Mouse (Mus musculus) induced T-regulatory cell, adult 2 months (primary cell): Measurements from ENCODE around the gene Wdr61.
"Not testable (repeated sequence)": the region's sequence is repeated elsewhere in the genome, so short reads cannot be mapped to it uniquely, and the experiment has no call there.

ENCODE experiments used
- DNase-seq: peaks from one replicate; pipeline ENCODE4 v3.0.0-alpha.2; 2012; ENCODE audit warnings: low read depth

Wdr61 gene

DNA sequence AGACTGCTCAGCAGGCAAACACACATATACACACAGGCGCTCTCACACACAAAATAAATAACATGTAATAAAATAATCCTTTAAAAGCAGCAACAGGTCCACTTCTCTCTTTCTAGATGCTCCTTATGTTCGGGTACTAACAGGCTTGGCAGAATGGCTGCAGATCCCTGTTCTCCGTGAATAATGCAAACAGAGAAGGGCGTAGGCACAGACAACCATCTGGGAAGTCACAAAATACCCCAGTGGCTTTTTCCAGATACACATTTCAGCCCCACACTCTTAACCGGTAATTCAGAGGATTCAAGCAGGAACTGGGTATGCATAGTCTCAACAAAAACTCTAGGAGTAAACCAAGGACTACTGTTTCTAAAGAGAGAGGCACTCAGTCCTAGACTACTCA is 8.0 kb downstream of the Wdr61 start:
- DNase-seq = no peak

GRCm38 (mm10) chr9:54722596-54722995 is 11.7 kb downstream of the Wdr61 start:
- DNase-seq = no peak

GRCm38 (mm10) chr9:54722156-54722555 is 12.2 kb downstream of the Wdr61 start:
- DNase-seq = no peak

DNA sequence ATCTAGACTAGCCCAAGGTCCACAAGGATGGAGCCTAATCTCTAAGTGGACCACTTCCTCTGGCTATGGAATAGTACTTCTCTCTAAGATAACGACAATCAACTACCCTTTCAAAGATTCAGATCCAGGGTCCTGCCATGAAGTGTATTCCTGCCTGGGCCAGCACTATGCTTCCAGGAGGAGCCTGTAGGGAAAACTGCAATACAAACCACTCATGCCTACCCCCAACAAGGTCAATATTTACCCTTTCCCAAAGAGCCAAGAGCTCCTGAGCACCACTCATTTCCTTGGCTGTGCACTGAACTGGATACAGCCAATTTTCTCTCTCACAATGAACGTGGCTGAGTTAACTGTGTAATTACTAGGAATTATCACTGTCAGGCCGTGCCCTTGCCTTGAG is 16.8 kb downstream of the Wdr61 start:
- DNase-seq = no peak

GRCm38 (mm10) chr9:54715776-54716175 is 18.5 kb downstream of the Wdr61 start:
- no peak for DNase-seq

GRCm38 (mm10) chr9:54708085-54708484 is 26.2 kb downstream of the Wdr61 start:
- DNase-seq = no peak

DNA sequence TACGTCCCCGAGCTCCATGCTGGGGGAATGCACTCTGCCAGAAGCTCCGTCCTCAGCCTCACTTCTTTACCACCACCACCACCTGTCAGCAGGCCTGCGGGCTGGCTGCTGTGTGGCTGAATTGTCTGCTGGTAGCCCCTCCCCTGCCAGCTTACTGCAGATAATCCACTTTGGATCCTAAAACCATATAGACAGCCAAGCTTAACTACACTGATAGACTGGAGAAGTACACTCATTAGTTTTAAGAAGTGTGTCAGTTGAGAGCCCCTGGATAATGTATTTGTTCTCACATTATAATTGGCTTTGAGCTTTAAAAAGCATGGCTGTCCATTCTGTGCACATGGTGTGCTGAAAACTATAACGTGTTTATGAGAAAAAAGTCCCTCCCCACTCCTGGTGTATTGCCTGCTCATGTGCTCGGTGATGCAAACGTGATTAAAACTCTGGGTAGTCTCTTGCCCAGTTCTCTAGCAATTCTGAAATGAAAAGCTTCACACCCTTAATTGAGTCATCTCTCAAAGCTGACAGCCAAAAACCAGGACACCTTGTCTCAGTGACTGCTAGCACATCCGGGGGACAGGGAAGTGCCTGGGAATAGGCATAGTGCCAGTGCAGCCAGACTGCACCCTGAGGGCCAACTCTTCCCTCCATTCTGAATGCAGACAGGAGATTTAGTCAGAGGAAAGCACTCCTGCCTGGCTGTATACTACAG is 26.9 kb downstream of the Wdr61 start:
- no peak for DNase-seq

DNA sequence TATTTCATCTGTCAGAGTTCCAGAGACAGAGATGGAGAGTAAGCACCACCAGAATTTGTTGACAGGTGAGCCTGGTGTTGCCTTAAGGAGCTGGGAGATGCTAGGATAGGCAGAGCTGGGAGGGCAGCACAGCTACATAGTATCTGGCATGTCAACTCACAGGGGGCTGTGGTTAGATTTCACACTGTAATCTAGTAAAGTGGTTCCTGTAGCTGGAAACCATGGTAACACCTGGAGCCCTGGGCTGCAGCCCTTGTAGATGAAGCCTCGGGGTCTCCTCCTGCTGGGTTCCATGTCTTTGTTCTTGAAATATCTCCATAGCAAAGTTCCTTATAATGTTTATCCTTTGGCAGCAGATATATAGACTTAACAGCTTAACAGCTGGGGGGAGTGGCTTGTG is 28.8 kb downstream of the Wdr61 start:
- DNase-seq = no peak

DNA sequence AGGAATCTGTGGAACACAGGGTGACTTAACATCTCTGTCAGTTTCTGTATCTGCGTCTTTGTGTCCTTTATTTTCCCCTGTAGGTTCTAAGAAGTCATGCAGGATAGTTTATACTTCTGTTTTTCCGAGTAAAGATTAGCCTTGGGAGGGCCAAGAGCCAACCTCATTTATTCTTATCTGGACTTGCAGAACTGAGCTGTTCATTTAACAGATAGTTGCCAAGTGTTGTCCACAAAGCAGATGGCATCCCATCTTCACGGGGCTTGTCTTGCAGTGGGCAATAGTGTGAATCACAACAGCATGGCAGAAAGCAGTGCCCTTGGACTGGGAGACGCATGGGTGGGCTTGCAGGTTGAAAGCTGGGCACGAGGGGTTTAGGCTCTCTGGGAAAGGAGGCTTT is 30.0 kb downstream of the Wdr61 start:
- DNase-seq = no peak

DNA sequence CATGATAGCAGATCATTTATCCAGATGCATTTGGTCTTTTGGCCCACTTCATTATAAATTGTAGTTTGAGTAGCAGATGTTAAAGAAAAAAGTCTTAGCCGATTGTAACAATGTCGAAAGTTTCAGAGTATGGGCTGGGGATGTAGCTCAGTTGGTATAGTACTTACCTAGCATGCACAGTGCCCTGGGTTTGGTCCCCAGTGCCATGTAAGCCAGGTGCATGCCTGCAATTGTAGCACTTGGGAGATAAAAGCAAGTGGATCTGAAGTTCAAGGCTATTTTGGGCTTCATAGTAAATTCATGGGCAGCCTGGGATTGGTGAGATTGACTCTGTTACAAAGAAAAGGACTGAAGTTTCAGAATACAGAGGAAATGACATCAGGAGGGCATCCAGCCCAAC is 31.7 kb downstream of the Wdr61 start:
- no peak for DNase-seq

GRCm38 (mm10) chr9:54700746-54701145 is 33.6 kb downstream of the Wdr61 start:
- DNase-seq = no peak

DNA sequence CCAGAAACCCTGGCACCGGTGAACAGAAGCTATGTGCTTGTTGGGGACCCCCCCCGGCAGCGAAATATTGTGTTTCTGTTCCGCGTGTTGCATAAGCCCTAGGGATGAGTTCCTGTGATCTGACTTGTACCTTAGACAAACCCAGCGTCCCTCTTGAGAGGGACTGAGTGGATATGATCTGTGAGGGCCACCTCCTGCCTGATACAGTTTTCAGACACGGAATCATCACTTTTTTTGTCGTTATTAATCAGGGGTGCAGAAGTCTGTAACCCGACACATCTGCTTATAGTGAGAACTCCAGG is 34.2 kb downstream of the Wdr61 start:
- no peak for DNase-seq

GRCm38 (mm10) chr9:54699345-54700173 is 34.8 kb downstream of the Wdr61 start:
- peak; percentile 85 for DNase-seq

GRCm38 (mm10) chr9:54699087-54699344 is 35.3 kb downstream of the Wdr61 start:
- no peak for DNase-seq

DNA sequence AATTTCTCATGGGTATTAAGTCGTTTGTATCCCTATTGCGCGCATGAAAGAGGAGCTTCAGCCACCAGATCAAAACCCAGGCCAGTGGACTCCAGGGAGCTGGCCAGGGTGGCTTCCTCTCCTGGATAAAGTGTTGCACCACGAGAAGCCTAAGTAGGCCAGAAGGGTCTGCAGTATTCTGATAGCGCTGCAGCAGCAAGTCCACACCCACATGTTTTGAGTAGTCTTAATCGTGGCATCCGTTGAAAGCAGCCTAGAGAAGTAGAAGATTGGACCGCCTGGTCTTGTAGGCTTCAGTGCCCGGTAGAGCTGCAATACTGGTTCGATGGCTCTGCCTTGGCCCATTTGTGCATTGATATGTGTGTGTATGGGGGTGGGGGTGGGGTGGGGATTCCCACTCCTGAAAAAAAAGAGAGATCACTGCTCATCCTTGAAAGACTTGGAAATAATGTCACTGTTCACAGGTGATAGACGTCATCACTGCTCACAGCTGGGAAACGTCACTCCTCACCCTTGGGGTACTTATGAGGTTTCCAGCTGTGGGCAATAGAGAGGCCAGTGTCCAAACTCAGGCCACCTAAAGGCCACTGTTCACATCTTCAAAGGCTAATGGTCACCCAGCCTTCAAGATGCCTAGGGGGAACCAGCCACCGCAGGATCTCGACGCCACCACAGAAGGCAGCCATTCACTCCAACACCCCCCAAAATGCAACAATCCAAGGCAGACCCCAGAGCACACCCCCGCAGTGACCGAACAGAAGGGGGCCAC is 35.8 kb downstream of the Wdr61 start, which contains the start of gene Dnaja4:
Dnaja4 (plus strand) TSS at position 556 of the 769 bp plus-strand sequence.
- DNase-seq = no peak

DNA sequence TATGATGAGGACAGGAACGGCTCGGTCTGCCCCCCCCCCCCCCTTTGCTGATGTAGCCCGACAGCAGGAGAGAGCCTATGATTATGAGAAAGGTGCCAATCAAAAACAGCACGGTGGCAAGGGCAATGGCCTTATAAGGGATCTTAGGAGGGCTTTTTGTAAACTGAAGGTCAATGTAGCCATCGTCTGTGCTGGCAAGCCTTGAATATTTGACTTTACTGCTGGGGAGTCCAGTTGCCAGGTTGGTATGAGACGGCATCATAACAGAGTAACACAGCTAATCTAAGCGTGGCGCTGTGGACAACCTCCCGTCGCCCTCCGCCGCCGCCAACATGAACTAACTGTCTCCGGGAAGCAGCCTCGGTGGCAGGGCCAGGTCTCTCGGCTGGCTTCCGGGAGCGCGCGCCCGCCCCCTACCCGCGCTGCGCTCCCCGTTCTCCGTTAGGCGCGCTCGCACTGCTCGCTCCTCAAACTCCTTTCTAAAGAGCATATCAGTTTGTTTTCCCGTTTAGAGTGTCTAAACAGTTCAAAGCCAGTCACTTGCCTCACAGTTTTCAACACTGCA is 43.0 kb downstream of the Wdr61 start:
- DNase-seq = peak; percentile 56

GRCm38 (mm10) chr9:54690697-54691096 is 43.6 kb downstream of the Wdr61 start:
- DNase-seq = not testable (repeated sequence)

GRCm38 (mm10) chr9:54689446-54689845 is 44.9 kb downstream of the Wdr61 start:
- no peak for DNase-seq

DNA sequence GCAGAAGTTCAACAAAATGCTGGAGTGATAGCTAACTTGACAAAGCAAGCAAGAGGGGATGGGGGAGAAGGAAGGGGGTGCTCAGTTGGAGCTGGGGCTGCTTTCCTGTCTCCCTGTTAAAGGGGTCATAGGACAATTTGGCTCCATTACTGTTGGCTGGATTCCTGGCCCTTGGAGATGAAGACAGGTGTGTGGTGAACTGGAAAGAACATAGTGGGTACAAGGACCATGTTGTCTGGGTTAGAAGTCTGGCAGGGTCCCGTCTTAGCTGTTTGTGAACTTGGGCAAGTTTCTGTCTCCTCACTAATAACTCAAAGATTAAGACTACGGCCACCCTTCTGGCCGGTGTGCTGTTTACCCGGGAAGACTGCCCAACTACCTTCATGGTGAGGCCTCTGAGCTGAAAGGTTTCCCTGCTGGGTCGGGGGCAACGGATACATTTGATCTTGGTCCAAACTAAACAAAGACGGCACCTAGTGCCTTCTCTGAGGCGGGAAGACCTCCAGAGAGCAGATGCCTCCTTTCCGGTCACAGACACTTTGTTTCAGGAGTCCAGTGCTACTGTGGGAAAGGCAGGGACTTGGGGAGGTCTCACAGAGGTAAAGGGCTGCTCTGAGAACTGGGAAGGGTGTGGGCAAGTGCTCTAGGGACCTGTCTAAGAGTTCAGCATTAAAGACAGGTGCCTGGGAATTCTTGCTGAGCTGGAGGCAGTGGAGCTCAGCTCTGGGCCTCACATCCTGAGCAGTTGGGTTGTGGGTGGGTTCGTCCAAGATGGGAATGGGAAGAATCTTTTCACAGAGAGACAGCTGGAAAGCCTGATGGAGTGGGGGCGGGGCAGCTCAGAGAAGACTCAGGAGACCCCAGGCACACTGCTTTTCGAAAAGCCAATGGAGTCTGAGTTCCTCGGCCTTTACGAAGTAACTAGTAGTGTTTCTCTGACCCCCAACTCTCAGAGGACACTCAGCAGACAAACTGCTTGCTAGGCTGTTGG is 46.8 kb downstream of the Wdr61 start:
- DNase-seq = no peak

DNA sequence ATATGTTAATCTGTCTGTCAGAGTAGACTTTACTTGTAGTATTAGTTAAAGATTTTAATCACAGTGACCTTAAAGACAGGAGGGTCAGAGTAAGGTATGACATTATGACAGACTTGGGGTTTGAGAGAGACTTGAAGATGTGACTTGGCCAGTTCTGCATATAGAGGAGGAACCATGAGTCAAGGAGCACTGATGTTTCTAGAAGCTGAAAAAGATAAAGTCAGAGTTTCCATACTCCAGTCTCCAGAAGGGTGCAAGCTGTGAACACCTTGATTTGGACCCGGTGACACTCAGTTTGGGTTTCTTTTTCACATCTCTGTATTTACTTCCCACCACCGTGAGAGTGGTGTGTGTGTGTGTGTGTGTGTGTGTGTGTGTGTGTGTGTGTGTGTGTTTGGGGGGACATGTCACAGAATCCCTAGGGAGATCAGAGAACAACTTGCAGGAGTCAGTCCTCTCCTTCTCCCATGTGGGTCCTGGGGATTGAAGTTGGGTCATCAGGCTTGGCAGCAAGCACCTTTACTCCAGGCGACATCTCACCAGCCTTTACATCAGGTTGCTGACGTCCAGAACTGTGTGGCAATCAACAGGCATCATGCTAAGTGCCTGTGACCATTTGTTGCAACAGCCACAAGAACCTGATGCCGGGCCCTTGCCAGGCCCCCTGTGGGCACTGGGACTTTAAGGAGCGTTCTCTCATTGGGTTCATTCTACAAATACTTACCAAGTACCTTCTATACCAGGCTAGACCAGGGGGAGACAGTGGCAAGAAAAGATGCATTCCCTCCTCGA is 50.3 kb downstream of the Wdr61 start:
- no peak for DNase-seq

DNA sequence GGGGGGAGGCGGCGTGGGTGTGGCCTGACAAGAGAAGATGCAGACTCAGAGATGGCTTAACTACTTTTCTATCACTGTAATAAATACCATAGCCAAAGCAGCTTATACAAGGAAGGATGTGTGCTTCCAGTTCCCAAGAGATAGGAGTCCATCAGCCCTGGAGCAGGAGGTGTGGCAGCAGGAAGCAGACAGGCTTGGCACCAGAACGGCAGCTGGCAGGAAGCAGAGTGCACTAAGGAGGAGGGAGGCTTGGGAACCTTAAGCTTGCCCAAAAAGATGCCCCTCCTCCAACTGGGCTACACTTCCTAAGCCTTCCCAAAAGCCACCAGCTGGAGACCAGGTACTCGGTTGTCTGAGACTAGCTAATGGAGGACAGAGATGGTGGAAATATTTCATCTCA is 51.5 kb downstream of the Wdr61 start:
- DNase-seq = no peak
